Mouse (Mus musculus) C2C12 (cell line): ENCODE data around the gene Rap1gds1. TPM values are rescaled to one million over a fixed set of nuclear protein-coding genes. Genes with fewer than 3 reads are reported as not detected.

Experiments used
- H3K27me3 ChIP-seq: one replicate; pipeline ENCODE4 v1.6.1; 2011; ENCODE audit not compliant: control insufficient read depth, insufficient read depth, insufficient read length
- H3K36me3 ChIP-seq: one replicate; pipeline ENCODE4 v1.6.1; 2011; ENCODE audit not compliant: control insufficient read depth, insufficient read depth
- H3K4me3 ChIP-seq: one replicate; pipeline ENCODE4 v1.5.1; 2011; ENCODE audit warnings: mild to moderate bottlenecking, control low read depth; ENCODE audit not compliant: poor library complexity, insufficient read depth, severe bottlenecking
- H3K79me2 ChIP-seq: one replicate; pipeline ENCODE4 v1.6.1; 2011; ENCODE audit not compliant: control insufficient read depth, insufficient read depth
- H3K79me3 ChIP-seq: one replicate; pipeline ENCODE4 v1.6.1; 2011; ENCODE audit warnings: low read depth, control low read depth
- H3ac ChIP-seq: one replicate; pipeline ENCODE3; 2011; ENCODE audit warnings: low read depth; ENCODE audit not compliant: control insufficient read depth, insufficient read length
- CEBPB ChIP-seq: IDR thresholded peaks from one replicate; pipeline ENCODE4 v1.6.1; 2011; ENCODE audit warnings: low read depth, mild to moderate bottlenecking, control low read depth, moderate library complexity
- CTCF ChIP-seq: IDR thresholded peaks from one replicate; pipeline ENCODE4 v1.5.1; 2011; ENCODE audit not compliant: control insufficient read depth, insufficient read depth, insufficient read length
- FOSL1 ChIP-seq: IDR thresholded peaks from one replicate; pipeline ENCODE4 v1.8.0; 2011; ENCODE audit warnings: mild to moderate bottlenecking, low read length; ENCODE audit not compliant: poor library complexity, insufficient read depth, severe bottlenecking
- MAX ChIP-seq: IDR thresholded peaks from one replicate; pipeline ENCODE4 v1.6.1; 2011; ENCODE audit warnings: mild to moderate bottlenecking, control low read depth
- MYOD1 ChIP-seq: IDR thresholded peaks from one replicate; pipeline ENCODE4 v1.6.1; 2011; ENCODE audit warnings: low read depth; ENCODE audit not compliant: control insufficient read depth, insufficient read length
- MYOG ChIP-seq: IDR thresholded peaks from one replicate; pipeline ENCODE4 v1.6.1; 2011; ENCODE audit not compliant: control insufficient read depth, insufficient read length; ENCODE audit errors: extremely low read depth
- USF1 ChIP-seq: IDR thresholded peaks from one replicate; pipeline ENCODE4 v1.6.1; 2011; ENCODE audit warnings: low read depth, mild to moderate bottlenecking, control low read depth, moderate library complexity
- polyA plus RNA-seq: library from polyadenylated mRNA; unstranded; fragments of >200 nt; fragmentation: generic; extraction: Trizol; gene quantifications from one replicate; pipeline ENCODE4 v1.2.1, GENCODE M21; 2012; ENCODE audit warnings: missing spikeins

Rap1gds1 gene
- polyA plus RNA-seq, 1 experiment: 29.1 TPM

DNA sequence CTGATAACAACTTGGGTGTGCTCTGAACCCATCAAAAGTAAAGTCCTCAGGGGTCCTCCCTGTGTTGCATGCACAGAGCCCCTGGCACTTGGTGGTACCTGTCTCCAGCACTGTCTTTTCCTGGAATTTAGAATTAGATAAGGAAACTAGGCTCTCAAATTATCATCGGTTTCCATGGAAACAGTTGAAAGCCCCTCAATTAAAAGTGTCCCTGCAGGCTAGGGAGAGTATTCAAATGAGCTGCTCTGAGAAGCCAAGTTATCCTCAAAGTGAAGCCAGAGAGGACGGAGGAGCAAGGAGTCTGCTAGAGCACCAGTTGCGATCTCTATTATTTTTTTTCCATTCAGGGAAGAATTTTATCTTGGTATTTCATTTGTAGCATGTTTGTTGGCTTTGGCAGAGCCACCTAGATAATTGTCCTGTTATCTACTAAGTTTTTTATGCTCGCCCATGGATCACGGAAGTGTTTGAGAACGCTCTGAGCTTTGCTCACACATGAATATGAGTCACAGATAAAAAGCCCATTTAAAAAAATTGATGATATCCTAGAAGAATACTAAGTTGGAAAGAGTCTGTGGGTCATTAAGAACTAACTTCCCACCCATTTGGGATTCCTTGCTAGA is 193.2 kb downstream of the Rap1gds1 start:
- H3K79me2 ChIP-seq: no peaks in the 10 kb centered on the region
- TF ChIP-seq FOSL1 (no peak), CEBPB (no peak), MYOD1 (no peak), USF1 (no peak), MAX (no peak), CTCF (no peak)

DNA sequence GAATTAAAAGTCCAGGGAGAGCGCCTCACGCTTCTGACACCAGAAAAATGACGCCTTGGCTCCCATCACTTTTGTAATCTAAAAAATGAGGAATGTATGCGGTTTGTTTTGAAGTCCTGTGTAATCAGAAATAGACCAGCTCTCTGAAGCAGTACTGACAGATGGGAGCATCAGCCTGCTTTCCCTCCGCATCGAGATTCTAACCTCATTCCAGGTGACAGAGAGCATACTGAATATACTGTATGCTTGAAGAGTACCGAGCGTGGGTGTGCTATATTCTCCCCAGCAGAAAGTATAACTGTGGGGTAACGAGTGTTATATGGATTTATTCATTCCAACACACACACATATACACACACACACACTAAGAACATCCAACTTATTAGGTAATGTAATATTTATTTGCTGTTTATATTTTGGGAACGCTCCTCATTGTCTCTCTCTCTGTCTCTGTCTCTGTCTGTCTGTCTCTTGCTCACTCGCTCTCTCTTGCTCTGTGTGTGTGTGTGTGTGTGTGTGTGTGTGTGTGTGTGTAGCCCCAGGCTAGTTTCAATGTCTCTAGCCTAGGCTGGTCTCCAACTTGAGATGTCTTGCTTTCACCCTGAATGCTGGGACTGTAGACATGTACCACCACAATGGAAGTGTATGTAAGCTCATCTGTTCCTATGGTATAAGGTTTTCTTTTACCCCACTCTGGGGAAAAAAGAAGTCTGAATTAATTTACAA is 193.8 kb downstream of the Rap1gds1 start:
- no peak overlapping the region for H3ac ChIP-seq
- H3K27me3 ChIP-seq: no peaks in the 10 kb centered on the region
- no peaks in the 10 kb centered on the region for H3K36me3 ChIP-seq
- H3K79me3 ChIP-seq: no peaks in the 10 kb centered on the region
- no peaks in the 10 kb centered on the region for H3K79me2 ChIP-seq
- no peak for TF ChIP-seq USF1
- no peak for TF ChIP-seq MYOD1
- no peak for TF ChIP-seq CEBPB
- TF ChIP-seq MAX: no peak
- no peak for TF ChIP-seq FOSL1
- TF ChIP-seq CTCF: no peak
- no peak for TF ChIP-seq MYOG
- no peak overlapping the region for H3K4me3 ChIP-seq

More for the DNA sequence above, 193.2 kb downstream of the Rap1gds1 start:
- Histone ChIP-seq H3K4me3 (no peak overlapping the region), H3K27me3 (no peaks in the 10 kb centered on the region), H3ac (no peak overlapping the region), H3K36me3 (no peaks in the 10 kb centered on the region), H3K79me3 (no peaks in the 10 kb centered on the region)

DNA sequence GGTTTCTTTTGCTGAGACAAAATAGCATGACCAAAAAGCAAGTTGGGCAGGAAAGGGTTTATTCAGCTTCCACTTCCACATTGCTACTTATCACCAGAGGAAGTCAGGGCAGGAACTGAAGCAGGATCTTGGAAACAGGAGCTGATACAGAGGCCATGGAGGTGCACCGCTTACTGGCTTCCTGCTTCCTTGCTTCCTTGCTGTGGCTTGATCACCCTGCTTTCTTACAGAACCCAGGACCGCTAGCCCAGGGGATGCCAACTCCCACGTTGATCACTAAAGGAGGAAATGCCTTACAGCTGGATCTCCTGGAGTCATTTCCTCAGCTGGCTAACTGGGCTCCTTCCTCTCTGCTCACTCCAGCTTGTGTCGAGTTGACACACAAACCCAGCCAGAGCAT is 197.3 kb downstream of the Rap1gds1 start:
- H3K79me2 ChIP-seq: no peaks in the 10 kb centered on the region
- no peaks in the 10 kb centered on the region for H3K79me3 ChIP-seq
- H3K36me3 ChIP-seq: no peaks in the 10 kb centered on the region
- TF ChIP-seq CEBPB: no peak
- H3ac ChIP-seq: no peak overlapping the region
- no peaks in the 10 kb centered on the region for H3K27me3 ChIP-seq
- no peak overlapping the region for H3K4me3 ChIP-seq

DNA sequence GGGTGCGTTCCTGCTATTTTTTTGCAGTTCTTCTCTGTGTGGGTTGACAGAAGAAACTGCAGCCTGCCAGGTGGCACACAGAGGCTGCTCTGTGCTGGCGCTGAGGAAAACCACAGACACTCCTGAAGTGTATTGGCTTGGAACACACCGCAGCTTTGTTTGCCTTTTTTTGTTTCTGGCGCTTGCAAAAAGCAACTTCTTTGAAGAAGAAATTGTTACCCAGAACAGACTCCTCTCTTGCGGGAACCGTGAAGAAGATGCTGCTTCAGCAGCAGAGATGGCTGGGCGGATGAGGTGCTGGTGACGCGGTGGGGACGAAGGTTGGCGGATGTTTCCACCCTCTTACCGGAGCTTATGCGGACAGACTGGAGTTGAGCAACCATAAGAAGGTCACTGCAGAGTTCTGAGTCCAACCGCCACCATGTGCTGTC is 198.1 kb downstream of the Rap1gds1 start:
- no peak for TF ChIP-seq CTCF
- no peak for TF ChIP-seq MYOD1
- TF ChIP-seq CEBPB: no peak
- no peak for TF ChIP-seq USF1
- TF ChIP-seq MAX: no peak
- TF ChIP-seq FOSL1: no peak
- no peaks in the 10 kb centered on the region for H3K36me3 ChIP-seq
- H3K79me2 ChIP-seq: no peaks in the 10 kb centered on the region
- no peak overlapping the region for H3ac ChIP-seq
- no peak overlapping the region for H3K4me3 ChIP-seq
- no peaks in the 10 kb centered on the region for H3K27me3 ChIP-seq
- H3K79me3 ChIP-seq: no peaks in the 10 kb centered on the region

DNA sequence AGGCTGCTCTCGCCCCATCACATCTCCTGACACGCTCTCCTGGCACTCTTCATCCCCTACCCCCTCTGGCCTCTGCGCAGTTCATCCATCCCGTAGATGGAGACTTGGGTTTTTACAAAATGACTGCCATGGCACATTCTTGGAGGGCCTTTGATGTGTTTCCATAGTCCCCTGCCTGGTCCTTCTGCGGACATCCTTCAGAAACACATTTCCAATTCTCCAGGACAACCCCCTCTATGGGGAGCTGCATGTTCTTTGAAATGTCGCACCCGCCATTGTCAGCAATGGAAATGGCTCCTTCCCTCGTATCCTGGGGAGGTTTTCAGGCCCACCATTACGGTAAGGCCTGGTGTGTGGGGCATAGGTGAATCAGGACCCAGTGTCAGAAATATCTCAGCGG is 198.6 kb downstream of the Rap1gds1 start:
- no peak overlapping the region for H3ac ChIP-seq
- H3K27me3 ChIP-seq: no peaks in the 10 kb centered on the region
- H3K36me3 ChIP-seq: no peaks in the 10 kb centered on the region
- no peaks in the 10 kb centered on the region for H3K79me2 ChIP-seq
- H3K79me3 ChIP-seq: no peaks in the 10 kb centered on the region
- no peak overlapping the region for H3K4me3 ChIP-seq
- no peak for TF ChIP-seq USF1
- TF ChIP-seq MYOD1: no peak
- no peak for TF ChIP-seq CEBPB
- TF ChIP-seq MYOG: no peak
- TF ChIP-seq CTCF: no peak
- no peak for TF ChIP-seq FOSL1
- TF ChIP-seq MAX: no peak

DNA sequence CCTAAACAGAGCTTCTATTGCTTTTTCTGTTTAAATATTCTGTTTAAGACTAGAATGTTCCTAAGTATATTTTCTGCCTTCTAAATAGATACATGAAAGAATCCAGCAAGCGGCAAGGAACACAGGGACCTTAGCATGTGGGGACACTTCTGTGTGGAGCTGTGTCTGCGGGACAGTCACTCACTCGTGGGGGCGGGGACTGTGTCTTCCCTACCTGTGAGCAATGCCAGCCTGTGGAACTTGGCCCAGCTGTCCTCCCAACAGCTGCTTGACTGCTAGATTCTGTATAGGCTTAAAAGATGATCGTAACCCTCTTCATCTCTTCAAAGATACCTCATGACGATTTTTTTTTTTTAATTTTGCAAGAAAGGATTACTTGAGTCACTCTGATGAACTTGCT is 199.1 kb downstream of the Rap1gds1 start:
- no peak overlapping the region for H3ac ChIP-seq
- H3K79me2 ChIP-seq: no peaks in the 10 kb centered on the region
- H3K4me3 ChIP-seq: no peak overlapping the region
- no peaks in the 10 kb centered on the region for H3K27me3 ChIP-seq
- TF ChIP-seq FOSL1 (no peak), CTCF (no peak), MYOD1 (no peak), MYOG (no peak), CEBPB (no peak), MAX (no peak), USF1 (no peak)
- no peaks in the 10 kb centered on the region for H3K79me3 ChIP-seq
- no peaks in the 10 kb centered on the region for H3K36me3 ChIP-seq

Other genes with a start within 250 kb of the Rap1gds1 start
- not detected for gene Stpg2, start 130.5 kb upstream of the Rap1gds1 start, polyA plus RNA-seq